Mouse (Mus musculus): ENCODE results near the gene Brip1. TPM values are rescaled to one million over a fixed set of nuclear protein-coding genes. Genes with fewer than 3 reads are reported as not detected.
"Not testable (repeated sequence)": the region's sequence is repeated elsewhere in the genome, so short reads cannot be mapped to it uniquely, and the experiment has no call there.

Brip1 gene
- polyA plus RNA-seq, 1 experiment from 2014 or later, result 5.6 TPM

GRCm38 (mm10) chr11:86200460-86201021 is 452 bp downstream of the Brip1 start:
- under 1% methylated on average over 21 of the region's 21 CpGs for WGBS (ENCODE audit: insufficient replicate concordance)
- Histone ChIP-seq H3K4me1 (replicated peaks) (peaks cover 25% of the 10 kb centered on the region), H3K27me3 (no peaks in the 10 kb centered on the region), H3K9me3 (replicated peaks) (no peaks in the 10 kb centered on the region), H3K4me2 (peak overlapping the region; percentile 91), H3K4me3 (replicated peaks) (peak overlapping the region; percentile 95), H3K27ac (replicated peaks) (peak overlapping the region; percentile 89), H3K9ac (peak overlapping the region; percentile 81), H3K36me3 (replicated peaks) (peaks cover 53% of the 10 kb centered on the region)
- ATAC-seq (ENCODE audit: insufficient read depth), result peak; percentile 52

- 48% methylated on average over 4 of the region's 4 CpGs for WGBS (ENCODE audit: insufficient replicate concordance)
- H3K4me1 ChIP-seq (replicated peaks), result peaks cover 25% of the 10 kb centered on the region
- no peaks in the 10 kb centered on the region for H3K27me3 ChIP-seq
- no peaks in the 10 kb centered on the region for H3K9me3 ChIP-seq (replicated peaks)
- no peak overlapping the region for H3K27ac ChIP-seq (replicated peaks)
- peaks cover 53% of the 10 kb centered on the region for H3K36me3 ChIP-seq (replicated peaks)
- no peak for ATAC-seq (ENCODE audit: insufficient read depth)
- H3K4me2 ChIP-seq, result peak overlapping the region; percentile 91
- peak overlapping the region; percentile 95 for H3K4me3 ChIP-seq (replicated peaks)
- H3K9ac ChIP-seq, result no peak overlapping the region
Measured at GRCm38 (mm10) chr11:86199733-86200132, 1.3 kb downstream of the Brip1 start.

DNA sequence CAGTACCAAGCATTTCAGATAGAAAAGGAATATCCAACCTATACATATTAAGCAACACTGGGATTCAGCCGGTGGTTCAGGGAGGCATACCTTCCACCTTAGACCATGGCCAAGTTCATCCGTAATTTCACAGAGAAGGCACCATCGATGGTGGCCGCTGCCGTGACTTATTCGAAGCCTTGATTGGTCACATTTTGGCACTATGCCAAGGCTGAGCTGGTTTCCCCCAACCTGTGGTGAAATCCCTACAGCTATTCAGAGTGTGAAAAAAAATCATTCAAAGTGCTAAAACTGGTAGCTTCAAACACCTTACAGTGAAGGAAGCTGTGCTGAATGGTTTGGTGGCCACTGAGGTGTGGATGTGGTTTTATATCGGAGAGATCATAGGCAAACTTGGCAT is 15.8 kb downstream of the Brip1 start:
- not testable (repeated sequence) for H3K4me3 ChIP-seq (replicated peaks); ATAC-seq (ENCODE audit: insufficient read depth)

DNA sequence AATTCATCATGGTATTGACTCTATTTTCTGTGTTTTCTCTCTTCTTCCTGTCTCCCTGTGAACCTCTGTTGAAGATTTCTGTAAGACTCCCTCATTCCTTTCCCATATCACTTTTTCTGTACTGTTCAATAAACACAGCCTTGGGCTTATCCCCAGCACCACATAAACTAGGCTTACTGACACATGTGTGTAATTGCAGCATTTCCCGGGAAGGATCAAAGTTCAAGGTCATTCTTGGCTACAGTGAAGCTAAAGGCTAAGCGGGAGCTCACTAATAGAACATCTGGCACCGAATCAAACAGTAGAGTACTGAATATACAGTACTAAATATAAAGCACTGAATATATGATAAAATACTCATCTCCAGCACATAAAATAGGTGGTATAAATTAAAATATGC is 25.2 kb downstream of the Brip1 start:
- H3K9ac ChIP-seq, result no peak overlapping the region
- H3K36me3 ChIP-seq (replicated peaks), result no peaks in the 10 kb centered on the region
- 69% methylated on average over 3 of the region's 3 CpGs for WGBS (ENCODE audit: insufficient replicate concordance)
- H3K9me3 ChIP-seq (replicated peaks), result no peaks in the 10 kb centered on the region
- no peak for ATAC-seq (ENCODE audit: insufficient read depth)
- H3K27ac ChIP-seq (replicated peaks), result no peak overlapping the region
- H3K4me2 ChIP-seq, result no peak overlapping the region
- H3K27me3 ChIP-seq, result no peaks in the 10 kb centered on the region
- H3K4me3 ChIP-seq (replicated peaks), result no peak overlapping the region
- H3K4me1 ChIP-seq (replicated peaks), result 0 out of 2 replicates have a peak, but pooled peaks cover 5% of the 10 kb centered on the region

More for the DNA sequence above, 15.8 kb downstream of the Brip1 start:
- H3K36me3 ChIP-seq (replicated peaks), result peaks cover 15% of the 10 kb centered on the region
- H3K27ac ChIP-seq (replicated peaks); H3K4me2 ChIP-seq; H3K4me1 ChIP-seq (replicated peaks); H3K9me3 ChIP-seq (replicated peaks); H3K9ac ChIP-seq; H3K27me3 ChIP-seq: not testable (repeated sequence)
- 88% methylated on average over 7 of the region's 7 CpGs for WGBS (ENCODE audit: insufficient replicate concordance)

GRCm38 (mm10) chr11:86174173-86174572 is 26.8 kb downstream of the Brip1 start:
- Histone ChIP-seq H3K4me3 (replicated peaks) (no peak overlapping the region), H3K27ac (replicated peaks) (no peak overlapping the region), H3K36me3 (replicated peaks) (no peaks in the 10 kb centered on the region), H3K9ac (no peak overlapping the region), H3K4me2 (no peak overlapping the region), H3K27me3 (no peaks in the 10 kb centered on the region), H3K9me3 (replicated peaks) (no peaks in the 10 kb centered on the region), H3K4me1 (replicated peaks) (peaks cover 5% of the 10 kb centered on the region; the same call in 1 of the 2 replicates)
- 54% methylated on average over 2 of the region's 2 CpGs for WGBS (ENCODE audit: insufficient replicate concordance)
- ATAC-seq (ENCODE audit: insufficient read depth), result no peak

GRCm38 (mm10) chr11:86170743-86171142 is 30.2 kb downstream of the Brip1 start:
- Histone ChIP-seq H3K27ac (replicated peaks) (no peak overlapping the region), H3K36me3 (replicated peaks) (0 out of 2 replicates have a peak, but pooled peaks cover 2% of the 10 kb centered on the region), H3K9ac (no peak overlapping the region), H3K4me1 (replicated peaks) (peaks cover 5% of the 10 kb centered on the region; the same call in 1 of the 2 replicates), H3K9me3 (replicated peaks) (no peaks in the 10 kb centered on the region), H3K4me2 (no peak overlapping the region), H3K27me3 (no peaks in the 10 kb centered on the region), H3K4me3 (replicated peaks) (no peak overlapping the region)
- WGBS (ENCODE audit: insufficient replicate concordance), result 67% methylated on average over 2 of the region's 2 CpGs
- no peak for ATAC-seq (ENCODE audit: insufficient read depth)

DNA sequence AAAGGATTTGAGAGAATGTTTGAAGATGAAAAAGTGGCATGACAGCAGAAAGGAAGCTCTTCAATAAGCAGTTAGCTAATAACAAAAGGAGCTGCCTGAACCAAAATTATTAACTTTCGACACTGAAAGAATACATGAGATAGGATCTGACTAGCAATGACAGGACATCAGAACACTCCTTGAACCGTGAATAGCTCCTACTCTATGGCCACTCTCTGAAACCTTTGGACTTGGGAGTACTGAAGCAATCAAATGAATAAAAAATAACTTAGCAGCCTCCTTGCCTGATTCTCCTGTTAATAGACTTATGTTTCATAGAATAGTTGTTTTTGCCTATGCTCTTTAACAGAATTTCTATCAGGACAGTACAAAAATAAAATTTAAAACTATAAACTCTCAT is 40.7 kb downstream of the Brip1 start:
- Histone ChIP-seq H3K4me2 (no peak overlapping the region), H3K9ac (no peak overlapping the region), H3K27ac (replicated peaks) (no peak overlapping the region), H3K27me3 (no peaks in the 10 kb centered on the region), H3K4me3 (replicated peaks) (no peak overlapping the region), H3K36me3 (replicated peaks) (no peaks in the 10 kb centered on the region), H3K4me1 (replicated peaks) (peaks cover 3% of the 10 kb centered on the region; the same call in 1 of the 2 replicates), H3K9me3 (replicated peaks) (no peaks in the 10 kb centered on the region)
- no peak for ATAC-seq (ENCODE audit: insufficient read depth)
- WGBS (ENCODE audit: insufficient replicate concordance), result 62% methylated on average over 2 of the region's 2 CpGs

DNA sequence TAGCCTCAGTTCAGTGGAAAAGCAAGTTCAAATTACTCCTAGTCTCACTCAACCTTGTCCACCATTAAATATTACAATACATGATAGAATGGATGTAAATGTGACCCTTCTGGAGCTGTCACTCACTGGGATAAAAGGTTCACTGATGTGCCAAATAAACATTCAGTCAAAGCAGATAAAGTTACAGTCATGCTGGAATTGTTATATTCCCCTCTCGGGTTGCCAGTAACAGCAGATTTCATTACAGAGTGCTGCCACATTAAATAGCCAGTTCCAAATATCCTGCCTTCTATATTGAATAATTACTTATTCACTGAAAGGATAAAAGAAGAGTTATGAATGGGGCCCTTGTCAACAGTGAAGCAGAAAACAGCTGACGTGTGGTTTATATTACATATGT is 42.0 kb downstream of the Brip1 start:
- no peak overlapping the region for H3K4me3 ChIP-seq (replicated peaks)
- peaks cover 6% of the 10 kb centered on the region; the same call in 1 of the 2 replicates for H3K4me1 ChIP-seq (replicated peaks)
- H3K4me2 ChIP-seq, result no peak overlapping the region
- H3K27me3 ChIP-seq, result no peaks in the 10 kb centered on the region
- ATAC-seq (ENCODE audit: insufficient read depth), result no peak
- WGBS (ENCODE audit: insufficient replicate concordance), result 58% methylated on average over 2 of the region's 2 CpGs
- no peaks in the 10 kb centered on the region for H3K36me3 ChIP-seq (replicated peaks)
- no peak overlapping the region for H3K27ac ChIP-seq (replicated peaks)
- no peaks in the 10 kb centered on the region for H3K9me3 ChIP-seq (replicated peaks)
- no peak overlapping the region for H3K9ac ChIP-seq

DNA sequence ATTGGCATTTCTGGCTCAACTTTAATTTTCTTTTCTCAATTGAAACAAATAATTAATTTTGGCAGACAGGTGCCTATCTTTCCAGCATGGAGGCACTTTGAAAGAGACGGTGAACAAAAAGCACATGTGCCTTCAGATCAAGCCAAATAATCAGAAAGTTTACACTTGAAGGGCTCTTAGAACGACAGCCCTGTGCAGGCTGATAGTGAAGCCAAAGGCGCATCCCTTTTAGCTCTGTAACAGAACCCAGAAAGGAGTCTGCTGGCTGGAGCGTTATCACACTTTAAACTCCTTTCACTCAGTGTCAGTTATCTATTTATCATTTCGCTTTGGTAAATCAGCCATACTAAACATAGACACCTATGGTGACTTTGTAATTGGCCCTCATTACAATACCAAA is 45.4 kb downstream of the Brip1 start:
- no peaks in the 10 kb centered on the region for H3K27me3 ChIP-seq
- H3K4me3 ChIP-seq (replicated peaks), result no peak overlapping the region
- peak; percentile 76 for ATAC-seq (ENCODE audit: insufficient read depth)
- no peak overlapping the region for H3K4me2 ChIP-seq
- 26% methylated on average over 5 of the region's 5 CpGs for WGBS (ENCODE audit: insufficient replicate concordance)
- no peaks in the 10 kb centered on the region for H3K9me3 ChIP-seq (replicated peaks)
- H3K36me3 ChIP-seq (replicated peaks), result 0 out of 2 replicates have a peak, but pooled peaks cover 7% of the 10 kb centered on the region
- peaks cover 6% of the 10 kb centered on the region; the same call in 1 of the 2 replicates for H3K4me1 ChIP-seq (replicated peaks)
- peak overlapping the region; percentile 65 for H3K27ac ChIP-seq (replicated peaks)
- no peak overlapping the region for H3K9ac ChIP-seq

DNA sequence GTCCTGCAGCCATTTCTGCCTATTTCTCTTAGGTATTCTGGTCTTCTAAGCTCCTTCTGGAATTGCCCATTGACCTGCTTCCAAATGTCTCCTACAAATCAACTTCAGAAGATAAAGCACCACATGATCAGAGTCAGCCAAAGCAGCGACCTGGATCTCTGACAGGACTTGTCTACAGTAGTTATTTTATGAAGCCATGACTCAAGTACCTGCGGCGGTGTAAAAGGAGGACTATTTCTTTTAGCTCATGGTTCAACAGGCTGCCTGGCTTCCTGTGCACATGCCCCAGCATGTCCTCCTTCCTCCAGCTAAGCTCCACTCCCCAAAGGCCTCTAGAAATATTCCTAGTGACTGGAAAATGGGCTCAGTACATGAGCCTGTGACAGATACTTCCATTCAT is 69.7 kb downstream of the Brip1 start:
- WGBS (ENCODE audit: insufficient replicate concordance), result 72% methylated on average over 3 of the region's 3 CpGs

DNA sequence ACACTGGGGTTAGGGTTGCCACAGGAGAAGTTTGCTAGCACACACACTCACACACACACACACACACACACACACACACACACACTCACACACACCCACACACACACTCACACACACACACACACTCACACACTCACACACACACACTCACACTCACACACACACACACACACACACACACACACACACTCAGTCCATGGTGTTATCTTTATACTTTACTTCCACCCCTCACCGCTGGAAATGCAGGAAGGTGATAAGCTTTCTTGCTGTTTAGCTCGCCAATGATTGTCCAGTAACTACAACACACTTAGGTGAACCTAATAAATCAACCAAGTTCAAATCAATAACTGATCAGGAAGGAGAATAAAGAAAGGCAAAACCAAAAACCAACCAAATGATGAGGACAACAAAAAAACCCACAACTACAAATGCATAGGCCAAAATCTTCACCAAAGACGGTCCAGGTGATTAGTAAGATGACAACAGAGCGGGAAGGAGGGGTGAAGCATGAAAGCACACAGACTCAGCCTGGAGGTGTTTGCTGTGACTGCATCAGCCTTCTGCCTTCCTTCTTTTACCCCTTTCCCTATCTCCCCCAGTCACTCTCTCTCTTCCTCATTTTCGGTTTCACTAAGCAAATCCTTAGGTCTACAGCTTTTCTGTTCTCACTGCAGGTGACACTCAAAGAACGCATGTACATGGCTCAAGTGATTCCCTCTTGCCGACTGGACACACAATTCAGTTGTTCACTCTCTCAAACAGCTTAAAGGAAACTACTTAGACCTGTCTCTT is 83.7 kb downstream of the Brip1 start:
- Histone ChIP-seq H3K9me3 (replicated peaks) (no peaks in the 10 kb centered on the region), H3K4me2 (no peak overlapping the region), H3K4me1 (replicated peaks) (peaks cover 17% of the 10 kb centered on the region), H3K36me3 (replicated peaks) (no peaks in the 10 kb centered on the region), H3K9ac (no peak overlapping the region), H3K4me3 (replicated peaks) (no peak overlapping the region), H3K27ac (replicated peaks) (no peak overlapping the region), H3K27me3 (no peaks in the 10 kb centered on the region)
- 39% methylated on average over 7 of the region's 7 CpGs for WGBS (ENCODE audit: insufficient replicate concordance)
- ATAC-seq (ENCODE audit: insufficient read depth), result no peak

More for the DNA sequence above, 69.7 kb downstream of the Brip1 start:
- Histone ChIP-seq H3K9ac (no peak overlapping the region), H3K4me3 (replicated peaks) (no peak overlapping the region), H3K36me3 (replicated peaks) (peaks cover 13% of the 10 kb centered on the region), H3K9me3 (replicated peaks) (no peaks in the 10 kb centered on the region), H3K4me2 (no peak overlapping the region), H3K4me1 (replicated peaks) (no peaks in the 10 kb centered on the region), H3K27ac (replicated peaks) (no peak overlapping the region), H3K27me3 (no peaks in the 10 kb centered on the region)
- no peak for ATAC-seq (ENCODE audit: insufficient read depth)
